Mouse (Mus musculus): ENCODE results near the gene Gm45837. TPM values are rescaled to one million over a fixed set of nuclear protein-coding genes. Genes with fewer than 3 reads are reported as not detected.
A peak's percentile ranks its signal among the peaks of the same experiment; 100 is the strongest.

Gene Gm45837
- total and polyA plus RNA-seq, 3 experiments = 1.2 TPM; not detected in 2

GRCm38 (mm10) chr7:101367901-101368852, 42.5 kb upstream of the Gm45837 start:
- Histone ChIP-seq H3K27ac (ENCODE audit: control insufficient read depth, low read depth, low read length) (peak overlapping the region; percentile 76), H3K4me3 (ENCODE audit: control insufficient read depth in 1 of 2, insufficient read depth in 1 of 2, low read depth in 2 of 2, low read length in 2 of 2) (no peak overlapping the region), H3K9ac (ENCODE audit: control insufficient read depth, low read depth, low read length, poor library complexity, severe bottlenecking) (0 out of 2 replicates have a peak overlapping the region, but pooled peaks have one; percentile 29), H3K27me3 (ENCODE audit: control insufficient read depth in 1 of 2, insufficient read depth in 2 of 2, low read length in 2 of 2) (no peaks in the 10 kb centered on the region), H3K4me1 (ENCODE audit: control insufficient read depth in 1 of 2, insufficient read depth in 2 of 2, low read length in 2 of 2) (peaks cover 21 to 29% of the 10 kb centered on the region in 2 experiments), H3K36me3 (ENCODE audit: control insufficient read depth in 1 of 2, insufficient read depth in 2 of 2, low read length in 2 of 2) (peaks cover 0 to 28% of the 10 kb centered on the region in 2 experiments; a peak in 2 of 4 replicates), H3K9me3 (replicated peaks; ENCODE audit: insufficient read depth, low read length) (no peaks in the 10 kb centered on the region), H3K79me2 (ENCODE audit: control insufficient read depth, insufficient read depth, low read length, poor library complexity) (no peaks in the 10 kb centered on the region)
- peak; percentile 64 for DNase-seq (ENCODE audit: low read depth, low spot score)
- peak; percentile 60; the same call in 1 of the 2 replicates for TF ChIP-seq RCOR1 (IDR thresholded peaks at IDR 0.05; ENCODE audit: low read depth, low read length)
- TF ChIP-seq SMC3 (IDR thresholded peaks at IDR 0.05; ENCODE audit: low read depth, low read length) = no peak
- TF ChIP-seq CHD1 (IDR thresholded peaks at IDR 0.05; ENCODE audit: low read depth, low read length) = no peak
- TF ChIP-seq NELFE (IDR thresholded peaks at IDR 0.05; ENCODE audit: low read depth, low read length) = no peak
- peak; percentile 38; the same call in 1 of the 2 replicates for TF ChIP-seq MEF2A (IDR thresholded peaks at IDR 0.05; ENCODE audit: extremely low read depth, insufficient replicate concordance, low read depth, low read length, poor library complexity, severe bottlenecking)
- TF ChIP-seq GATA1 (IDR thresholded peaks at IDR 0.05; ENCODE audit: low read depth, low read length) = peak; percentile 51; the same call in 1 of the 2 replicates
- TF ChIP-seq ELF1 (IDR thresholded peaks at IDR 0.05; ENCODE audit: low read depth, low read length) = no peak
- TF ChIP-seq ETS1 (IDR thresholded peaks at IDR 0.05; ENCODE audit: low read depth, low read length) = peak; percentile 92
- TF ChIP-seq EP300 (IDR thresholded peaks at IDR 0.05; ENCODE audit: low read depth in 1 of 2, low read length in 2 of 2) = peak; percentile 68 to 77
- peak; percentile 10; the same call in 1 of the 2 replicates for TF ChIP-seq BHLHE40 (IDR thresholded peaks at IDR 0.05; ENCODE audit: borderline replicate concordance, low read depth, low read length)
- peak; percentile 40; the same call in 1 of the 2 replicates for TF ChIP-seq MXI1 (IDR thresholded peaks at IDR 0.05; ENCODE audit: low read depth, low read length)
- TF ChIP-seq MAX (IDR thresholded peaks at IDR 0.05; ENCODE audit: low read length) = peak; percentile 75; the same call in 1 of the 2 replicates
- TF ChIP-seq USF1 (IDR thresholded peaks at IDR 0.05; ENCODE audit: low read depth, low read length) = peak; percentile 26; the same call in 1 of the 2 replicates
- peak in 1 of 3 experiments; percentile 49; a peak in 4 of 6 replicates for TF ChIP-seq CTCF (IDR thresholded peaks at IDR 0.05 in 2 of 3, conservative IDR thresholded peaks at IDR 0.05 in 1 of 3; ENCODE audit: control insufficient read depth in 1 of 3, insufficient read depth in 1 of 3, low read depth in 2 of 3, low read length in 3 of 3, poor library complexity in 1 of 3, severe bottlenecking in 1 of 3)
- TF ChIP-seq SIN3A (IDR thresholded peaks at IDR 0.05; ENCODE audit: low read length) = peak; percentile 65

GRCm38 (mm10) chr7:101369666-101370065, 41.0 kb upstream of the Gm45837 start:
- H3K36me3 ChIP-seq (ENCODE audit: control insufficient read depth in 1 of 2, insufficient read depth in 2 of 2, low read length in 2 of 2) = peaks cover 0 to 16% of the 10 kb centered on the region in 2 experiments; a peak in 2 of 4 replicates
- H3K27ac ChIP-seq (ENCODE audit: control insufficient read depth, low read depth, low read length) = no peak overlapping the region
- H3K4me3 ChIP-seq (ENCODE audit: control insufficient read depth in 1 of 2, insufficient read depth in 1 of 2, low read depth in 2 of 2, low read length in 2 of 2) = no peak overlapping the region
- TF ChIP-seq CHD1 (IDR thresholded peaks at IDR 0.05; ENCODE audit: low read depth, low read length) (no peak), ETS1 (IDR thresholded peaks at IDR 0.05; ENCODE audit: low read depth, low read length) (no peak), ZKSCAN1 (IDR thresholded peaks at IDR 0.05; ENCODE audit: low read depth, low read length) (no peak), RCOR1 (IDR thresholded peaks at IDR 0.05; ENCODE audit: low read depth, low read length) (no peak), SMC3 (IDR thresholded peaks at IDR 0.05; ENCODE audit: low read depth, low read length) (no peak), POLR2A (IDR thresholded peaks at IDR 0.05; ENCODE audit: control insufficient read depth in 1 of 2, insufficient read depth in 1 of 2, low read depth in 1 of 2, low read length in 2 of 2, poor library complexity in 1 of 2) (no peak), NRF1 (IDR thresholded peaks at IDR 0.05; ENCODE audit: insufficient read depth, low read depth, low read length, poor library complexity, severe bottlenecking) (no peak), RAD21 (IDR thresholded peaks at IDR 0.05; ENCODE audit: low read depth, low read length) (no peak), CTCF (IDR thresholded peaks at IDR 0.05 in 2 of 3, conservative IDR thresholded peaks at IDR 0.05 in 1 of 3; ENCODE audit: control insufficient read depth in 1 of 3, insufficient read depth in 1 of 3, low read depth in 2 of 3, low read length in 3 of 3, poor library complexity in 1 of 3, severe bottlenecking in 1 of 3) (no peak), E2F4 (IDR thresholded peaks at IDR 0.05; ENCODE audit: borderline replicate concordance, low read depth, low read length) (no peak), BHLHE40 (IDR thresholded peaks at IDR 0.05; ENCODE audit: borderline replicate concordance, low read depth, low read length) (no peak), MAX (IDR thresholded peaks at IDR 0.05; ENCODE audit: low read length) (no peak)
- H3K4me1 ChIP-seq (ENCODE audit: control insufficient read depth in 1 of 2, insufficient read depth in 2 of 2, low read length in 2 of 2) = peaks cover 12 to 15% of the 10 kb centered on the region in 2 experiments
- DNase-seq (ENCODE audit: low read depth, low spot score) = no peak
- no peaks in the 10 kb centered on the region for H3K9me3 ChIP-seq (replicated peaks; ENCODE audit: insufficient read depth, low read length)
- H3K79me2 ChIP-seq (ENCODE audit: control insufficient read depth, insufficient read depth, low read length, poor library complexity) = no peaks in the 10 kb centered on the region
- H3K27me3 ChIP-seq (ENCODE audit: control insufficient read depth in 1 of 2, insufficient read depth in 2 of 2, low read length in 2 of 2) = no peaks in the 10 kb centered on the region
- H3K9ac ChIP-seq (ENCODE audit: control insufficient read depth, low read depth, low read length, poor library complexity, severe bottlenecking) = no peak overlapping the region

Data from MEL (cell line).